ENCODE assay signal across 8 mouse cellular contexts in the genomic region with DNA sequence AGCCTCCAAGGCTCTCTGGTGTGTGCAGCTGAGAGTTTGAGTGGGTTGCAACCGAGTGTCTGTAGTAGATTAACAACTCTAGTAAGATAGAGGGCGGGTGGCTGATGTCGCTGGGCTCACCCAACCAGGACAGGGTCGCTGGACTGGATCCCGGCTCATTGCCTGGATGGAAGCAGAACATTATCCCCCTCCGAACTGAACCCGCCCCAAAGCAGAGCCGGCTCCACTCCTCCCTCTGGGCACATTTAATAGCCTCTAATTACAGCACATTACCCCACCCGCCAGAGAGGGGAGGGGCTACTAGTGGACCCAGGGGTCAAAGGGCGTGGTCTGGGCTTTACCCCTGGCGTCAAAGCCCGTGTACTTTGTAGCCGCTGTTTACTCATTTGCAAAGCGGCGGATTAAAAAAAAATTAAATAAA. TPM values are rescaled to one million over a fixed set of nuclear protein-coding genes. Genes with fewer than 3 reads are reported as not detected.
DNase-seq lines count a peak whose midpoint lies in the region; ATAC-seq lines count a peak whose summit lies in the region.

No protein-coding gene starts in this region.

- peak overlapping the region; percentile 71 for H3K27ac ChIP-seq in embryonic facial prominence, embryonic 13.5 days
- 0 out of 2 replicates have a peak overlapping the region, but pooled peaks have one; percentile 15 for H3K27ac ChIP-seq in heart, embryonic 15.5 days

- H3K27me3 ChIP-seq in embryonic facial prominence, embryonic 13.5 days: peaks cover 22% of the 10 kb centered on the region
- 0 out of 2 replicates have a peak, but pooled peaks cover 2% of the 10 kb centered on the region for H3K27me3 ChIP-seq in heart, embryonic 15.5 days

- H3K36me3 ChIP-seq in embryonic facial prominence, embryonic 13.5 days: no peaks in the 10 kb centered on the region
- H3K36me3 ChIP-seq in heart, embryonic 15.5 days: no peaks in the 10 kb centered on the region

- H3K4me1 ChIP-seq in embryonic facial prominence, embryonic 13.5 days: peaks cover 35% of the 10 kb centered on the region
- H3K4me1 ChIP-seq in heart, embryonic 15.5 days (replicated peaks): peaks cover 35% of the 10 kb centered on the region

- WGBS in embryonic facial prominence, embryonic 13.5 days: 8% methylated on average over 15 of the region's 15 CpGs
- 15% methylated on average over 15 of the region's 15 CpGs for WGBS in heart, embryonic 15.5 days

- DNase-seq in 3134 (ENCODE audit: extremely low read depth, insufficient read length, low spot score): peak; percentile 50
- peak; percentile 89 for DNase-seq in ES-CJ7 (ENCODE audit: low read depth, low spot score)
- peak; percentile 92 to 94 for DNase-seq in kidney, postnatal 36 days
- DNase-seq in layer of hippocampus, adult 18-20 months (ENCODE audit: low spot score in 2 of 2): no peak

- H3K9ac ChIP-seq in embryonic facial prominence, embryonic 13.5 days: peak overlapping the region; percentile 49; the same call in 1 of the 2 replicates
- H3K9ac ChIP-seq in heart, embryonic 15.5 days: no peak overlapping the region; the same call in 1 of the 2 replicates

- H3K4me2 ChIP-seq in embryonic facial prominence, embryonic 13.5 days: peak overlapping the region; percentile 90
- H3K4me2 ChIP-seq in heart, embryonic 15.5 days: peak overlapping the region; percentile 91

- no peak for ATAC-seq in embryonic facial prominence, embryonic 13.5 days (ENCODE audit: insufficient number of reproducible peaks, insufficient read depth, low FRiP score, low TSS enrichment, low read depth)
- ATAC-seq in heart, embryonic 15.5 days (replicated peaks; ENCODE audit: insufficient number of reproducible peaks, insufficient read depth, low FRiP score, low read depth): no peak
- peak; percentile 8; the same call in 1 of the 2 replicates for ATAC-seq in megakaryocyte-erythroid progenitor cell, adult 5-6 weeks (replicated peaks; ENCODE audit: low FRiP score, low TSS enrichment, poor library complexity, severe bottlenecking)
- no peak for ATAC-seq in activated CD4-positive, CD25-positive, alpha-beta regulatory T cell, adult 4 months

- H3K4me3 ChIP-seq in embryonic facial prominence, embryonic 13.5 days: peak overlapping the region; percentile 62; the same call in 1 of the 2 replicates
- H3K4me3 ChIP-seq in heart, embryonic 15.5 days: 0 out of 2 replicates have a peak overlapping the region, but pooled peaks have one; percentile 63

- no peaks in the 10 kb centered on the region for H3K9me3 ChIP-seq in embryonic facial prominence, embryonic 13.5 days
- no peaks in the 10 kb centered on the region for H3K9me3 ChIP-seq in heart, embryonic 15.5 days (replicated peaks)

RNA-seq across cellular contexts. Expression of gene Hook2, which starts 1.1 kb away (rescaled TPM):
- polyA plus RNA-seq in embryonic facial prominence, embryonic 13.5 days (2015; fragmentation: Nextera tagmentation; extraction: Ambion mirVana): 23.2 and 24.7 TPM in 2 replicates
- 5.3 and 8.8 TPM in 2 replicates for polyA plus RNA-seq in heart, embryonic 15.5 days (2015; fragmentation: Nextera tagmentation; extraction: Ambion mirVana)
- 7.7 and 9.6 TPM in 2 replicates for total RNA-seq in megakaryocyte-erythroid progenitor cell, adult 5-6 weeks (2014; fragmentation: Nextera tagmentation)
- 11.0 and 19.9 TPM in 2 replicates for total RNA-seq in megakaryocyte-erythroid progenitor cell, adult 5-6 weeks (2017)
- 1 to 10 TPM; 2.6 to 3.0 TPM for polyA plus RNA-seq in activated CD4-positive, CD25-positive, alpha-beta regulatory T cell, adult 4 months (2017; shearing (Covaris generic))
- 1 to 10 TPM; 8.1 to 9.5 TPM for total RNA-seq in layer of hippocampus, adult 18-20 months (2021)

RNA-seq across cellular contexts. Expression of gene Junb, which starts 10.8 kb away (rescaled TPM):
- polyA plus RNA-seq in embryonic facial prominence, embryonic 13.5 days (2015; fragmentation: Nextera tagmentation; extraction: Ambion mirVana): 10.4 and 11.2 TPM in 2 replicates
- 11.0 and 16.6 TPM in 2 replicates for polyA plus RNA-seq in heart, embryonic 15.5 days (2015; fragmentation: Nextera tagmentation; extraction: Ambion mirVana)
- total RNA-seq in megakaryocyte-erythroid progenitor cell, adult 5-6 weeks (2014; fragmentation: Nextera tagmentation): 4.1 and 8.0 TPM in 2 replicates
- 57.8 and 74.2 TPM in 2 replicates for total RNA-seq in megakaryocyte-erythroid progenitor cell, adult 5-6 weeks (2017)
- polyA plus RNA-seq in activated CD4-positive, CD25-positive, alpha-beta regulatory T cell, adult 4 months (2017; shearing (Covaris generic)): 10 to 100 TPM; 28.9 to 30.5 TPM
- 100 to 1,000 TPM; 102 to 103 TPM for total RNA-seq in layer of hippocampus, adult 18-20 months (2021)

RNA-seq across cellular contexts. Expression of gene Rnaseh2a, which starts 19.8 kb away (rescaled TPM):
- 93.2 and 94.5 TPM in 2 replicates for polyA plus RNA-seq in embryonic facial prominence, embryonic 13.5 days (2015; fragmentation: Nextera tagmentation; extraction: Ambion mirVana)
- 62.9 and 83.7 TPM in 2 replicates for polyA plus RNA-seq in heart, embryonic 15.5 days (2015; fragmentation: Nextera tagmentation; extraction: Ambion mirVana)
- total RNA-seq in megakaryocyte-erythroid progenitor cell, adult 5-6 weeks (2014; fragmentation: Nextera tagmentation): 198 and 202 TPM in 2 replicates
- total RNA-seq in megakaryocyte-erythroid progenitor cell, adult 5-6 weeks (2017): 119 and 151 TPM in 2 replicates
- 10 to 100 TPM; 68.9 to 91.0 TPM for polyA plus RNA-seq in activated CD4-positive, CD25-positive, alpha-beta regulatory T cell, adult 4 months (2017; shearing (Covaris generic))
- total RNA-seq in layer of hippocampus, adult 18-20 months (2021): 10 to 100 TPM; 41.8 to 46.2 TPM

RNA-seq across cellular contexts. Expression of gene Prdx2, which starts 19.9 kb away (rescaled TPM):
- polyA plus RNA-seq in embryonic facial prominence, embryonic 13.5 days (2015; fragmentation: Nextera tagmentation; extraction: Ambion mirVana): 888 and 1,010 TPM in 2 replicates
- 596 and 644 TPM in 2 replicates for polyA plus RNA-seq in heart, embryonic 15.5 days (2015; fragmentation: Nextera tagmentation; extraction: Ambion mirVana)
- 898 and 1,004 TPM in 2 replicates for total RNA-seq in megakaryocyte-erythroid progenitor cell, adult 5-6 weeks (2014; fragmentation: Nextera tagmentation)
- total RNA-seq in megakaryocyte-erythroid progenitor cell, adult 5-6 weeks (2017): 1,011 and 1,021 TPM in 2 replicates
- polyA plus RNA-seq in activated CD4-positive, CD25-positive, alpha-beta regulatory T cell, adult 4 months (2017; shearing (Covaris generic)): 100 to 1,000 TPM; 246 to 312 TPM
- total RNA-seq in layer of hippocampus, adult 18-20 months (2021): 100 to 1,000 TPM; 319 to 358 TPM

RNA-seq across cellular contexts. Expression of gene Gm49661, which starts 20.1 kb away (rescaled TPM):
- polyA plus RNA-seq in embryonic facial prominence, embryonic 13.5 days (2015; fragmentation: Nextera tagmentation; extraction: Ambion mirVana): not detected in 2 replicates
- not detected in 2 replicates for polyA plus RNA-seq in heart, embryonic 15.5 days (2015; fragmentation: Nextera tagmentation; extraction: Ambion mirVana)
- total RNA-seq in megakaryocyte-erythroid progenitor cell, adult 5-6 weeks (2014; fragmentation: Nextera tagmentation): not detected in 2 replicates
- total RNA-seq in megakaryocyte-erythroid progenitor cell, adult 5-6 weeks (2017): not detected in 2 replicates
- polyA plus RNA-seq in activated CD4-positive, CD25-positive, alpha-beta regulatory T cell, adult 4 months (2017; shearing (Covaris generic)): not detected
- total RNA-seq in layer of hippocampus, adult 18-20 months (2021): not detected

Comparison
In these comparisons a context has a peak if more than half of its experiments do, and no peak if none do; other contexts are left out.
1. DNase-seq: peak in 3134 (single experiment), ES-CJ7 (single experiment) and kidney, postnatal 36 days (2 of 2); none in layer of hippocampus, adult 18-20 months (0 of 2).